Mouse (Mus musculus) ES-Bruce4 (cell line): ENCODE data around the gene Zfp961.

Experiments used
- CTCF ChIP-seq: IDR thresholded peaks from one replicate; pipeline ENCODE4 v1.8.1; 2011; ENCODE audit warnings: low read depth, low read length
- POLR2A ChIP-seq: IDR thresholded peaks from one replicate; pipeline ENCODE4 v1.8.1; 2011; ENCODE audit warnings: low read length; ENCODE audit not compliant: insufficient read depth

- TF ChIP-seq POLR2A (no peak), CTCF (no peak)
Measured at GRCm38 (mm10) chr8:71988110-71988866, 37.5 kb downstream of the Zfp961 start.
